Mouse (Mus musculus) megakaryocyte, embryonic 14.5 days (primary cell): ENCODE measurements at regions not wholly inside any gene's neighbourhood (a gene's known extent, or its start where the extent isn't known, plus 50 kb on each side); places are given as distances from the start of the nearest gene placed in this dataset.

Experiments used
- FLI1 ChIP-seq: IDR thresholded peaks from 2 replicates; pipeline ENCODE4 v1.6.1; 2012; ENCODE audit warnings: low read length, inconsistent platforms, mixed read lengths
- GATA1 ChIP-seq: IDR thresholded peaks from 3 replicates; pipeline ENCODE4 v1.6.1; 2012; ENCODE audit warnings: mixed read lengths, low read length, inconsistent platforms, borderline replicate concordance

DNA sequence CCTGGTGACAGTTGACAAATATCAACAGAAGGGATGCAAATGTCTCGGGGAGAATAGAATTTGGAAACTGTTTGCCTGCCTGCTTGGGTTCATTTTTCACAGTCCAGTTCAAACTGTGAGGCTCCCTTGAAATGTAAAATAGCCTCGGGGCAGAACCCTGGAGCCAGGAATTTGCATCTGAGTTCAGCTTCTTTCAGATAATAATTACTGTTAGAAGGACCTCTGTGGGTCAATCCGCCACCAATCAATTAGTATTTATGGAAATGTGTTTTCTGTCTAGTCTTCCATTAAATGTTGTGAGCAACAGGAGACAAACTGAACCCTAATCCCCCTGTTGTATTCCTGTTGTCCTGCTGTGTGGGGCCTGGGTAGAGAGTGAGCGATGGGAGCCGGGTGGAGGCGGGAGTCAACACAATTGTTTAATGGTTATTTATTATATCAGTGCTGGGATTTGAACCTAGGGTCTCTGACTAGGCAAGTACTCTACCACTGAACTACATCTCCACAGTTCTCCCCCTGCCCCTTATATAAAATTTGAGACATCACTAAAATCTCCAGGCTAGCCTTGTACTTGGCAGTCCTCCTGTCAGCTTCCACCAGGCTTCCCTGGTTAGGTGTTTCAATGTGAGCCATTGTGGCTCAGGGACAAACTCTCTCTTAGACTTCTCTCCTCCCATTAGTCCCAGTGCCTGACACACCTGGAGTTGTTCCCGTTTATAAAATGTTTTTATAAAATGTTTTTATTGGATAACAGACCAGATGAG lies 103.3 kb downstream of the Zfp281 start:
- TF ChIP-seq GATA1, result no peak
- TF ChIP-seq FLI1, result no peak
